Mouse (Mus musculus) layer of hippocampus, adult 11-12 months (tissue): Measurements from ENCODE around the gene Pth2.

Source experiments
- DNase-seq: peaks from one replicate; pipeline ENCODE4 v3.0.0; 2022; ENCODE audit warnings: low spot score

The Pth2 gene

GRCm38 (mm10) chr7:45174567-45175280 is 6.1 kb upstream of the Pth2 start:
- DNase-seq, result no peak

GRCm38 (mm10) chr7:45175398-45175797 is 5.4 kb upstream of the Pth2 start:
- DNase-seq, result no peak

GRCm38 (mm10) chr7:45175929-45176328 is 4.9 kb upstream of the Pth2 start:
- DNase-seq, result no peak

GRCm38 (mm10) chr7:45176356-45176755 is 4.4 kb upstream of the Pth2 start:
- DNase-seq, result no peak

GRCm38 (mm10) chr7:45178550-45178949 is 2.2 kb upstream of the Pth2 start:
- no peak for DNase-seq

- DNase-seq, result no peak
Measured at GRCm38 (mm10) chr7:45179469-45179868, 1.3 kb upstream of the Pth2 start, which contains the start of gene Gfy. Gfy (minus strand) TSS chr7:45179569.

GRCm38 (mm10) chr7:45181540-45181939 is 745 bp downstream of the Pth2 start:
- DNase-seq, result no peak

- DNase-seq, result peak; percentile 85
Measured at GRCm38 (mm10) chr7:45182199-45182601, 1.4 kb downstream of the Pth2 start.

- no peak for DNase-seq
Measured at GRCm38 (mm10) chr7:45182606-45183005, 1.8 kb downstream of the Pth2 start.

- no peak for DNase-seq
Measured at GRCm38 (mm10) chr7:45183672-45184071, 2.9 kb downstream of the Pth2 start.

GRCm38 (mm10) chr7:45185921-45186320 is 5.1 kb downstream of the Pth2 start:
- DNase-seq, result no peak

GRCm38 (mm10) chr7:45189600-45189999 is 8.8 kb downstream of the Pth2 start:
- DNase-seq, result no peak

- DNase-seq, result no peak
Measured at GRCm38 (mm10) chr7:45190186-45190585, 9.4 kb downstream of the Pth2 start.

GRCm38 (mm10) chr7:45191161-45191560 is 10.4 kb downstream of the Pth2 start:
- no peak for DNase-seq

- DNase-seq, result no peak
Measured at GRCm38 (mm10) chr7:45191803-45192363, 11.1 kb downstream of the Pth2 start.

GRCm38 (mm10) chr7:45192585-45193310 is 12.0 kb downstream of the Pth2 start:
- DNase-seq, result no peak

- DNase-seq, result no peak
Measured at GRCm38 (mm10) chr7:45193406-45193805, 12.6 kb downstream of the Pth2 start.

GRCm38 (mm10) chr7:45193871-45194785 is 13.3 kb downstream of the Pth2 start:
- DNase-seq, result no peak

- DNase-seq, result no peak
Measured at GRCm38 (mm10) chr7:45195341-45196175, 14.8 kb downstream of the Pth2 start.

GRCm38 (mm10) chr7:45196176-45196535 is 15.4 kb downstream of the Pth2 start:
- no peak for DNase-seq

GRCm38 (mm10) chr7:45196994-45197393 is 16.2 kb downstream of the Pth2 start:
- DNase-seq, result no peak
